Mouse (Mus musculus) ES-Bruce4 (cell line): ENCODE measurements around the gene Was. TPM values are rescaled to one million over a fixed set of nuclear protein-coding genes. Genes with fewer than 3 reads are reported as not detected.
"Not testable (repeated sequence)": the region's sequence is repeated elsewhere in the genome, so short reads cannot be mapped to it uniquely, and the experiment has no call there.

ENCODE experiments used
- H3K27ac ChIP-seq: 2 replicates; pipeline ENCODE4 v1.5.1; 2012; ENCODE audit warnings: low read length, inconsistent platforms; ENCODE audit not compliant: insufficient read depth
- H3K27me3 ChIP-seq: 2 replicates; pipeline ENCODE4 v1.6.1; 2012; ENCODE audit warnings: mild to moderate bottlenecking, low read length, inconsistent platforms; ENCODE audit not compliant: control insufficient read depth, poor library complexity, insufficient read depth, severe bottlenecking
- H3K36me3 ChIP-seq: 2 replicates; pipeline ENCODE4 v1.6.1; 2012; ENCODE audit warnings: inconsistent platforms, mild to moderate bottlenecking, low read length, moderate library complexity; ENCODE audit not compliant: control insufficient read depth, poor library complexity, insufficient read depth, severe bottlenecking
- H3K4me1 ChIP-seq: one replicate; pipeline ENCODE4 v1.8.1; 2011; ENCODE audit warnings: low read length; ENCODE audit not compliant: control insufficient read depth, insufficient read depth
- H3K4me3 ChIP-seq: 2 replicates; pipeline ENCODE4 v1.5.1; 2011; ENCODE audit warnings: low read depth, mild to moderate bottlenecking, low read length
- H3K9ac ChIP-seq: 2 replicates; pipeline ENCODE4 v1.6.1; 2012; ENCODE audit warnings: low read depth, mild to moderate bottlenecking, inconsistent platforms; ENCODE audit not compliant: poor library complexity, severe bottlenecking
- H3K9me3 ChIP-seq: replicated peaks from 2 replicates; pipeline ENCODE4 v1.6.1; 2012; ENCODE audit warnings: mild to moderate bottlenecking, low read length, inconsistent platforms; ENCODE audit not compliant: control insufficient read depth, poor library complexity, insufficient read depth, severe bottlenecking
- CTCF ChIP-seq: IDR thresholded peaks from one replicate; pipeline ENCODE4 v1.8.1; 2011; ENCODE audit warnings: low read depth, low read length
- EP300 ChIP-seq: IDR thresholded peaks from 2 replicates; pipeline ENCODE4 v1.6.1; 2011; ENCODE audit warnings: low read depth, low read length; ENCODE audit not compliant: insufficient read depth
- POLR2A ChIP-seq: IDR thresholded peaks from one replicate; pipeline ENCODE4 v1.8.1; 2011; ENCODE audit warnings: low read length; ENCODE audit not compliant: insufficient read depth
- polyA plus RNA-seq: library from polyadenylated mRNA; stranded (reverse); fragments of >200 nt; gene quantifications from 2 replicates; pipeline ENCODE4 v1.2.4, GENCODE M21; 2011; ENCODE audit warnings: low read depth; ENCODE audit not compliant: missing spikeins, insufficient read depth, insufficient read length

Was gene
- polyA plus RNA-seq, 1 experiment: 0.66 TPM

DNA sequence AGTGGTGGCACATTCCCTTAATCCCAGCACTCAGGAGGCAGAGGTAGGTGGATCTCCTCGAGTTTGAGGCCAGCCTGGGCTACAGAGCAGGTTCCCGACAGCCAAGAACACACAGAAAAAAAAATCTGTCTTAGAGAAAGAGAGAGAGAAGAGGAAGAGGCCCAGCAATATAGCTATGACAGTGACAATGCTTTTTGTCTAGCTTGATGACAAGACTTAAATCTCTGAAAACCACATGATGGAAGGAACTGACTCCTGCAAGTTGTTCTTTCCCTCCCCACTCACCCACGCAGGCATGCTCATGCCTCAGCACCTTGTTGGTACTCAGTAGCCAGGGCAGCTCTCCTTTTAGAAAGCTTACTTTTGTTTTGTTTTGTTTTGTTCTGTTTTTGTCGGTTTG lies 9.1 kb upstream of the Was start:
- H3K9ac ChIP-seq: no peak overlapping the region
- H3K4me3 ChIP-seq: no peak overlapping the region
- H3K9me3 ChIP-seq: no peaks in the 10 kb centered on the region
- no peak overlapping the region for H3K27ac ChIP-seq
- no peak for TF ChIP-seq CTCF
- TF ChIP-seq POLR2A: no peak
- TF ChIP-seq EP300: no peak
- no peaks in the 10 kb centered on the region for H3K36me3 ChIP-seq
- no peaks in the 10 kb centered on the region for H3K27me3 ChIP-seq
- H3K4me1 ChIP-seq: no peaks in the 10 kb centered on the region

DNA sequence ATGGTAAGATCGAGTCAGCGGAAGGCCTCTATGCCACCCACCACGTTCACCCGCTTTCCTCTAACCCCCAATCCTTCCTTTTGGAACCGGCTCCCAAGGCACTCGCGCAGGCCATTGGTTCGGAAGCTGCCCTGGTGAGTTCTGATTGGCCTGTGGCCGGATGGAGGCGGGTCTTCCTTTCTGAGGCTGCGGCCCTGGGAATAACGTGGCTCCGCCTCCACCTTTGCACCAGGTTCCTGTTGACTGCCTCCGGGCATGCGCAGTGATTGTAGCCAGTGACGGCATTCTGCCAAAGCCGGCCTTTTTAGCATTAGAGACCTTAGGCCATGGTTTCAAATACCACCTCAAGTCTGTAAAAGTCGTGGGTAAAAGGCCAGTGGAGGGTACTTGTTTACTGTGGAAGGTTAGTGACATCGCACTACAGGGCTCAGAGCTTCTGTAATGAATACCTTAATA lies 6.5 kb upstream of the Was start:
- Histone ChIP-seq H3K4me3 (peak overlapping the region; percentile 76), H3K27ac (peak overlapping the region; percentile 52; the same call in 1 of the 2 replicates), H3K36me3 (no peaks in the 10 kb centered on the region), H3K9me3 (no peaks in the 10 kb centered on the region), H3K27me3 (no peaks in the 10 kb centered on the region), H3K9ac (peak overlapping the region; percentile 65), H3K4me1 (no peaks in the 10 kb centered on the region)
- TF ChIP-seq CTCF (no peak), EP300 (no peak), POLR2A (no peak)

DNA sequence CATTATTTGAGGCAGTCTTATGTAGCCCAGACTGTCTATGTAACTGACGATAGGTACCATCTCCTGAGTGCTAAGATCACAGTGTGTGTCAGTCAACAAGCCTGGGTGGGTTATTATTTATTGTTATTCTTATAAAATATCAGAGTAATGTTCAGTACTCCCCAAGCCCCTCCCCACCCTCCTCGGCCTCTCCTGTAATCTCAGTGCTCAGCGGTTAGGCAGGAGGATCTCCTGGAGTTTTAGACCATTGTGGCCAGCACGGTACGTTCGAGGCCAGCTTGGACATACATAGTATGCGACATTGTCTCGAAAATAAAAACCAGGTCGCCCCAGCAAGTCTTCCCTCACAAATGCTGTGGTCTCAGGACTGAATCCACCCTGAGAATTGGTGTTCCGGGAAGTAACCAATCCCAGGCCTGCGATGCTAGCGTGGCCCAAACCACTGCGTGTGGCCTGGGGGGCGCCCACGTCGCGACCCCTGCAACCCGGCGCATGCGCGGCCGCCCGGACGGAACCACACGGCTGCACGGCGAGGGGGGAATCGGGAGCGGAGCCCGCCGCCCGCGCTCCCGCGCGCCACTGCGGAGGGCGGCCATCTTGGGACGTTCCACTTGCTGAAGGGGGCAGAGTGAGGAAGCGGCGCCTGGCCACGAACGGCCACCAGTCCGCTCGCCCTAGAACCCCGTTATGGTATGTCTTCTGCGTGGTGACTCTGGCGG lies 5.9 kb upstream of the Was start:
- H3K9me3 ChIP-seq, H3K4me1 ChIP-seq, H3K27me3 ChIP-seq, H3K36me3 ChIP-seq, H3K27ac ChIP-seq: not testable (repeated sequence)
- peak overlapping the region; percentile 74 for H3K9ac ChIP-seq
- peak overlapping the region; percentile 51 for H3K4me3 ChIP-seq

DNA sequence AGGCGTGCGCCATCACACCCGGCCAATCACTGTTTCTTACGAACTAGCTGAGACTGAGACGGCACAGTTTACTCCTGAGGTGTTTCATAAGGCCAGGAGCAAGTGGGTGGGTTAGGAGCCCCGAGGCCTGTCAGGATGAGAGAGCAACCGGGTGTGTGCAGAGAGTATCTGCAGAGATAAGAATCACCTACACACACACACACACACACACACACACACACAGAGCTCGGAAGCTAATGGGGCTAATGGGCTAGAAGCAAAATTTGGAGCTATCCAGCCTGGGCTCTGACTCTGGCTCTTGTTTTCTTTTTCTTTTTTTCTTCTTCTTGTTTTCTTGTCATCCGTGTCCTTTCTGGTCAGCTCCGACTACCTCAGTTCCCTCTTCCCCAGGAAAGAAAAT lies 5.2 kb upstream of the Was start:
- TF ChIP-seq POLR2A: no peak
- no peak for TF ChIP-seq CTCF
- no peak for TF ChIP-seq EP300
- no peaks in the 10 kb centered on the region for H3K9me3 ChIP-seq
- H3K9ac ChIP-seq: peak overlapping the region; percentile 74
- H3K36me3 ChIP-seq: no peaks in the 10 kb centered on the region
- no peak overlapping the region; the same call in 1 of the 2 replicates for H3K27ac ChIP-seq
- peak overlapping the region; percentile 43 for H3K4me3 ChIP-seq
- H3K4me1 ChIP-seq: no peaks in the 10 kb centered on the region
- no peaks in the 10 kb centered on the region for H3K27me3 ChIP-seq

- H3K27me3 ChIP-seq, H3K4me3 ChIP-seq, H3K9ac ChIP-seq, H3K4me1 ChIP-seq, H3K36me3 ChIP-seq, H3K9me3 ChIP-seq, H3K27ac ChIP-seq: not testable (repeated sequence)
Observed at GRCm38 (mm10) chrX:8090954-8091347, 653 bp upstream of the Was start.

- H3K27me3 ChIP-seq: no peaks in the 10 kb centered on the region
- H3K27ac ChIP-seq: no peak overlapping the region
- H3K9ac ChIP-seq: no peak overlapping the region
- no peaks in the 10 kb centered on the region for H3K9me3 ChIP-seq
- no peak overlapping the region for H3K4me3 ChIP-seq
- H3K4me1 ChIP-seq: no peaks in the 10 kb centered on the region
- TF ChIP-seq POLR2A (no peak), CTCF (no peak), EP300 (no peak)
- H3K36me3 ChIP-seq: no peaks in the 10 kb centered on the region
Observed at GRCm38 (mm10) chrX:8089746-8090145, 552 bp downstream of the Was start.
